Mouse (Mus musculus) thymus, postnatal 0 days (tissue): ENCODE measurements around the gene Gm45711. TPM values are rescaled to one million over a fixed set of nuclear protein-coding genes. Genes with fewer than 3 reads are reported as not detected.
"Not testable (repeated sequence)": the region's sequence is repeated elsewhere in the genome, so short reads cannot be mapped to it uniquely, and the experiment has no call there.

Experiments
- DNase-seq: peaks from one replicate; pipeline ENCODE4 v3.0.0-alpha.2; 2015; ENCODE audit warnings: low spot score
- polyA plus RNA-seq: library from polyadenylated mRNA; unstranded; fragments of >200 nt; fragmentation: Nextera tagmentation; extraction: Ambion mirVana; gene quantifications from 2 replicates; pipeline ENCODE4 v1.2.1, GENCODE M21; 2015

Gm45711 gene
- polyA plus RNA-seq, 1 experiment from 2014 or later: not detected

GRCm38 (mm10) chr8:104321930-104322329, 12.0 kb upstream of the Gm45711 start, which contains the start of gene Cmtm2b:
TSS of gene Cmtm2b (plus strand) at chr8:104322230.
- not testable (repeated sequence) for DNase-seq

- not testable (repeated sequence) for DNase-seq
These were observed 11.4 kb upstream of the Gm45711 start, which contains the start of gene Gm11020 for GRCm38 (mm10) chr8:104321267-104321666. TSS of gene Gm11020 (plus strand) at chr8:104321567.

- no peak for DNase-seq
These were observed 3.4 kb upstream of the Gm45711 start for GRCm38 (mm10) chr8:104313311-104313710.

GRCm38 (mm10) chr8:104312023-104312422, 2.1 kb upstream of the Gm45711 start:
- not testable (repeated sequence) for DNase-seq

GRCm38 (mm10) chr8:104308341-104308740, 1.5 kb downstream of the Gm45711 start:
- not testable (repeated sequence) for DNase-seq

- DNase-seq: no peak
These were observed 4.9 kb downstream of the Gm45711 start for GRCm38 (mm10) chr8:104304962-104305361.

GRCm38 (mm10) chr8:104302536-104302935, 7.3 kb downstream of the Gm45711 start:
- not testable (repeated sequence) for DNase-seq

GRCm38 (mm10) chr8:104301577-104301976, 8.3 kb downstream of the Gm45711 start:
- DNase-seq: not testable (repeated sequence)

GRCm38 (mm10) chr8:104294396-104294795, 15.5 kb downstream of the Gm45711 start:
- no peak for DNase-seq

GRCm38 (mm10) chr8:104293081-104293480, 16.8 kb downstream of the Gm45711 start, which contains the start of gene Cmtm2a:
TSS of gene Cmtm2a (minus strand) at chr8:104293181.
- DNase-seq: not testable (repeated sequence)

- no peak for DNase-seq
These were observed 40.9 kb downstream of the Gm45711 start for GRCm38 (mm10) chr8:104268937-104269440.

- no peak for DNase-seq
These were observed 41.5 kb downstream of the Gm45711 start for GRCm38 (mm10) chr8:104268368-104268767.

GRCm38 (mm10) chr8:104264271-104264935, 45.5 kb downstream of the Gm45711 start:
- DNase-seq: not testable (repeated sequence)

- DNase-seq: not testable (repeated sequence)
These were observed 48.1 kb downstream of the Gm45711 start for GRCm38 (mm10) chr8:104261802-104262201.

- peak; percentile 51 for DNase-seq
These were observed 56.9 kb downstream of the Gm45711 start for GRCm38 (mm10) chr8:104253016-104253415.

- DNase-seq: no peak
These were observed 58.4 kb downstream of the Gm45711 start for GRCm38 (mm10) chr8:104251461-104251860.

GRCm38 (mm10) chr8:104250439-104251367, 59.2 kb downstream of the Gm45711 start, which contains the start of gene Cklf:
TSS of gene Cklf (plus strand) at chr8:104250861.
- peak; percentile 85 for DNase-seq

- DNase-seq: no peak
These were observed 60.4 kb downstream of the Gm45711 start for GRCm38 (mm10) chr8:104249442-104249996.

- peak; percentile 87 for DNase-seq
These were observed 61.6 kb downstream of the Gm45711 start, which contains the start of gene Tk2 for GRCm38 (mm10) chr8:104248276-104248675. TSS of gene Tk2 (minus strand) at chr8:104248558.

- no peak for DNase-seq
These were observed 62.0 kb downstream of the Gm45711 start for GRCm38 (mm10) chr8:104247908-104248275.
